Mouse (Mus musculus): ENCODE data around the gene Spindoc. TPM values are rescaled to one million over a fixed set of nuclear protein-coding genes. Genes with fewer than 3 reads are reported as not detected.

The Spindoc gene
- polyA plus RNA-seq, 1 experiment from 2014 or later: 51.7 TPM

DNA sequence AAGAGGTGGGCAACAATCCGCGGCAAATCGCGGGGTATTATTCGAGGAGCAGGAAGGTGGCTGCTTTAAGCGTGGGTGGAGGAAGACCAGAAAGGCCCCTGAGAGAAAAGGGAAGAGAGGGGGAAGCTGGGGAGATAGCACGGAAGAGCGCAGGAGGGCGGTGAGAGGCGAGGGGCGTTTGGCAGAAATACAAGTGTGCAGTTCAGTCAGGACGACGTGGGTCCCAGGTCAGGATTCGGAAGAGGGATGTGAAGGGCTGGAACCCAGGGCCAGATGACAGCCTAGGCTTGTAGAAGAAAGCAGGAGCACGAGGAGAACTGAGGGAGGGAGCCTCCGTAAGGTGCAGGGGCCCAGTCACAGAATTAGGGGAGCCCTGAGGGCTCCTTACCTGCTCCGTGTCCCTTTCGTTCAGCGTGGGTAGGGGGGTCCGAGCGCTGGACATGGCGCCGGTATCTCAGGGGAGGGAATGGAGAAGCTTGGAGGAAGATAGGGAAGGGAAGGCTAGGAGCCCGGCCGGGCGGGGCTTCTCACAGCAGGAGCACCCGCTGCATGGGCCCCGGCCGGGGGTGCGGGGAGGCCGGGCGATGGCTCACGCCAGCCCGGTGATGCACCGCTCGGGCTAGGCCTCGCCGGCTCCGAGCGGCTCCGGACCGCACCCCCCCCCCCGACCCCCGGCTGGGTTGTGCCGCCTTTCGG is 41.9 kb downstream of the Spindoc start:
- Histone ChIP-seq H3K27ac (replicated peaks) (peak overlapping the region; percentile 93), H3K36me3 (peaks cover 9% of the 10 kb centered on the region; the same call in 1 of the 2 replicates), H3K4me3 (peak overlapping the region; percentile 92), H3K4me1 (peaks cover 47% of the 10 kb centered on the region), H3K27me3 (ENCODE audit: low read depth, poor library complexity, severe bottlenecking) (no peaks in the 10 kb centered on the region), H3K9me3 (replicated peaks) (no peaks in the 10 kb centered on the region)
- under 1% methylated on average over 37 of the region's 46 CpGs for WGBS
- no peak for DNase-seq (ENCODE audit: low spot score)

- Histone ChIP-seq H3K9me3 (replicated peaks) (no peaks in the 10 kb centered on the region), H3K27me3 (ENCODE audit: low read depth, poor library complexity, severe bottlenecking) (no peaks in the 10 kb centered on the region), H3K4me1 (peaks cover 45% of the 10 kb centered on the region), H3K27ac (replicated peaks) (peak overlapping the region; percentile 93), H3K4me3 (peak overlapping the region; percentile 92), H3K36me3 (peaks cover 9% of the 10 kb centered on the region; the same call in 1 of the 2 replicates)
- 2% methylated on average over 15 of the region's 15 CpGs for WGBS
- no peak for DNase-seq (ENCODE audit: low spot score)
Measured at GRCm38 (mm10) chr19:7340371-7340779, 42.4 kb downstream of the Spindoc start.

- Histone ChIP-seq H3K9me3 (replicated peaks) (no peaks in the 10 kb centered on the region), H3K4me1 (peaks cover 41% of the 10 kb centered on the region), H3K27me3 (ENCODE audit: low read depth, poor library complexity, severe bottlenecking) (no peaks in the 10 kb centered on the region), H3K27ac (replicated peaks) (no peak overlapping the region), H3K36me3 (peaks cover 9% of the 10 kb centered on the region; the same call in 1 of the 2 replicates), H3K4me3 (peak overlapping the region; percentile 92)
- DNase-seq (ENCODE audit: low spot score): no peak
- 56% methylated on average over 4 of the region's 4 CpGs for WGBS
Measured at GRCm38 (mm10) chr19:7339867-7340266, 42.9 kb downstream of the Spindoc start.

GRCm38 (mm10) chr19:7339026-7339425 is 43.8 kb downstream of the Spindoc start:
- peaks cover 11% of the 10 kb centered on the region for H3K36me3 ChIP-seq
- 76% methylated on average over 5 of the region's 5 CpGs for WGBS
- no peak overlapping the region for H3K27ac ChIP-seq (replicated peaks)
- H3K9me3 ChIP-seq (replicated peaks): no peaks in the 10 kb centered on the region
- H3K4me3 ChIP-seq: peak overlapping the region; percentile 92
- H3K4me1 ChIP-seq: peaks cover 41% of the 10 kb centered on the region
- DNase-seq (ENCODE audit: low spot score): no peak
- H3K27me3 ChIP-seq (ENCODE audit: low read depth, poor library complexity, severe bottlenecking): no peaks in the 10 kb centered on the region

DNA sequence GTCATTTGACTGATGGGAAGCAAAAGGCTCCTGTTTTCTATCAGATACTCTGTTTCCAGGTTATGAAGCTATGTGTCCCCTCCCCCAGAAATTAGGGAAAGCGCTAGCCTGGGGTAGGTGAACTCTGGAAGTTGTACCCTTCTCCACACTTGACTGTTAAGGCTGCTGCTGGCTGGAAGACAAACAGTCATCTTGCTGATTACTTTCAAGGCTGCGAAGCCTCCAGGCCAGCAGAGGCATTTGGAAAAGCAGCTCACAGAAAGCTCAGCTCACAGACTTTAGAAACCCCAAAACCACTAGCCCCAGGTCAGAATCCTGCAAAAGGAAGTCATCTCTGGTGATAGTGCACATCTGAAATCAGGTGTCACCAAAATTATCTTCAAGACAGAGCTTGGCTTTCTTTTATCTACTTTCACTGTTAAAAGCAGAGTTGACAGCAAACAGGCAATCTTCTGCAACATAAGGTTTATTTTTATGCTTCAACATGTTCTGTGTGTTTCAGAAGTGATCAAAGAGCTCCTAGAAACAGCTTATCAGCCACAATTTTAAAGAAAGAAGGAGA is 44.9 kb downstream of the Spindoc start:
- Histone ChIP-seq H3K27me3 (ENCODE audit: low read depth, poor library complexity, severe bottlenecking) (no peaks in the 10 kb centered on the region), H3K9me3 (replicated peaks) (no peaks in the 10 kb centered on the region), H3K4me1 (peaks cover 41% of the 10 kb centered on the region), H3K27ac (replicated peaks) (no peak overlapping the region), H3K36me3 (peaks cover 22% of the 10 kb centered on the region), H3K4me3 (no peak overlapping the region)
- DNase-seq (ENCODE audit: low spot score): no peak
- WGBS: 96% methylated on average over 2 of the region's 2 CpGs

GRCm38 (mm10) chr19:7335656-7336055 is 47.1 kb downstream of the Spindoc start:
- H3K27ac ChIP-seq (replicated peaks): no peak overlapping the region
- 89% methylated on average over 4 of the region's 4 CpGs for WGBS
- no peak overlapping the region for H3K4me3 ChIP-seq
- peaks cover 32% of the 10 kb centered on the region for H3K36me3 ChIP-seq
- H3K9me3 ChIP-seq (replicated peaks): no peaks in the 10 kb centered on the region
- no peak for DNase-seq (ENCODE audit: low spot score)
- H3K27me3 ChIP-seq (ENCODE audit: low read depth, poor library complexity, severe bottlenecking): no peaks in the 10 kb centered on the region
- H3K4me1 ChIP-seq: peaks cover 35% of the 10 kb centered on the region

DNA sequence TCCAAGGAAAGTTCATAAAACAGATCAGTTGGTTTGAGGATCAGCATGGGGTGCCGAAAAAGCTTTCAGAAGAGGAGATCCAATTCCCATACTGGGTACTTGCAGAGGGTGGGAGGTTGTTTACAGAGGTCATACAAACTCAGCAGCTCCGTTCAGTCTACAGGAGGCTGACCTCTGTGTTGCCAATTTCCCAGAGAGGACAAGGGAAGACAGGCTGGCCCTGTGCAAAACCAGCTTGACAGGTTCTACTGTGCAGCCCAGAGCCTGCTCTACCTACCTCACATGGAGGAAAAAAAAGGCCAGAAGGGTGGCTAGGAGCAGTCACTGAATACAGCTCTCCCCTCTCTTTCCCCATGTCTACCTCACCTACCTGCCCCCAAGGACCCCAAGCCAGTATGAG is 48.7 kb downstream of the Spindoc start:
- 76% methylated on average over 2 of the region's 2 CpGs for WGBS
- Histone ChIP-seq H3K27ac (replicated peaks) (no peak overlapping the region), H3K36me3 (peaks cover 44% of the 10 kb centered on the region), H3K4me1 (peaks cover 19% of the 10 kb centered on the region), H3K9me3 (replicated peaks) (no peaks in the 10 kb centered on the region), H3K4me3 (no peak overlapping the region), H3K27me3 (ENCODE audit: low read depth, poor library complexity, severe bottlenecking) (no peaks in the 10 kb centered on the region)
- no peak for DNase-seq (ENCODE audit: low spot score)

- peaks cover 14% of the 10 kb centered on the region for H3K36me3 ChIP-seq
- H3K27me3 ChIP-seq (ENCODE audit: low read depth, poor library complexity, severe bottlenecking): no peaks in the 10 kb centered on the region
- H3K4me3 ChIP-seq: no peak overlapping the region
- no peaks in the 10 kb centered on the region for H3K9me3 ChIP-seq (replicated peaks)
- no peaks in the 10 kb centered on the region for H3K4me1 ChIP-seq
- H3K27ac ChIP-seq (replicated peaks): no peak overlapping the region
- DNase-seq (ENCODE audit: low spot score): no peak
- 91% methylated on average over 3 of the region's 3 CpGs for WGBS
Measured at GRCm38 (mm10) chr19:7321391-7321790, 61.4 kb downstream of the Spindoc start.

DNA sequence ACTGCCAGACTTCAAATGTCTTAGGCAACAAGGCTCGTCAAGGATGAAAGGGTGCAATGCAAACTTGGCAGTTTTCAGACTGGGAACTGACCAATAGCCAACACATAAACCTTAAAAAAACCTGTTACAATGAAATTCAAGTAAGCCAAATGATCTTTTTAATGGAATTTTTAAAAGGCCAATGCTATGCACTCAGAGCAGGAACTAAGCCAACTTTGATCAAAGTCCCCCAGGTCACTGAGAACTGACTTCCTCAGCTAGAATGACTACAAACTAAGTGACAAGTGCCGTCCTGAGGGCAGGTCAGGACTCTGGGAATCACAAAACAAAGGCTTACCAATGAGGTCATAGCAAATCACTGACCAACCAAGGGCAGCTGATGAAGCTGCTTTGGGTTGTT is 62.6 kb downstream of the Spindoc start:
- H3K4me1 ChIP-seq: no peaks in the 10 kb centered on the region
- no peaks in the 10 kb centered on the region for H3K27me3 ChIP-seq (ENCODE audit: low read depth, poor library complexity, severe bottlenecking)
- H3K9me3 ChIP-seq (replicated peaks): no peaks in the 10 kb centered on the region
- no peak for DNase-seq (ENCODE audit: low spot score)
- no peak overlapping the region for H3K27ac ChIP-seq (replicated peaks)
- WGBS: 88% methylated on average over 2 of the region's 2 CpGs
- H3K36me3 ChIP-seq: peaks cover 10% of the 10 kb centered on the region; the same call in 1 of the 2 replicates
- no peak overlapping the region for H3K4me3 ChIP-seq

DNA sequence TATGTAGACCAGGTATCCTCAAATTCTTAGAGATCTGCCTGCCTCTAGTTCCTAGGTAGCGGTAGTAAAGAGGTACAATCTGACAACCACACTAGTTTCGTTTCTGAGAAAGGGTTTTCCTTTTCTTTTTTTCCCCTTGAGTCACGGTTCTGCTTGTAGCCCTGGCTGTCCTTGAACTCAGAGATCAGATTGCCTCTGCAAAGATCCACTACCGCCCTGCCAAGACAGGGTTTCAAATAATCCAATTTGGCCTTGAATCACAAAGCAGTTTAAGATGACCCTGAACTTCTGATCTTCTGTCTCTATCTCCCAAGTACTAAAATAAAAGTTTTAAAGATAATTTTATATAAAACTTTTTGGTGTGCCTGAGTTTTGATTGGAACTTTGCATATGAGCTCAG is 65.1 kb downstream of the Spindoc start:
- no peaks in the 10 kb centered on the region for H3K27me3 ChIP-seq (ENCODE audit: low read depth, poor library complexity, severe bottlenecking)
- no peak overlapping the region for H3K27ac ChIP-seq (replicated peaks)
- no peaks in the 10 kb centered on the region for H3K9me3 ChIP-seq (replicated peaks)
- no peak overlapping the region for H3K4me3 ChIP-seq
- WGBS: 92% methylated on average over 4 of the region's 4 CpGs
- no peak for DNase-seq (ENCODE audit: low spot score)
- no peaks in the 10 kb centered on the region for H3K4me1 ChIP-seq
- peaks cover 10% of the 10 kb centered on the region; the same call in 1 of the 2 replicates for H3K36me3 ChIP-seq

GRCm38 (mm10) chr19:7316822-7317221 is 66.0 kb downstream of the Spindoc start:
- WGBS: 89% methylated on average over 4 of the region's 4 CpGs

GRCm38 (mm10) chr19:7315587-7315984 is 67.2 kb downstream of the Spindoc start:
- H3K27ac ChIP-seq (replicated peaks): no peak overlapping the region
- H3K36me3 ChIP-seq: peaks cover 10% of the 10 kb centered on the region; the same call in 1 of the 2 replicates
- H3K9me3 ChIP-seq (replicated peaks): no peaks in the 10 kb centered on the region
- no peak for DNase-seq (ENCODE audit: low spot score)
- peaks cover 20% of the 10 kb centered on the region for H3K4me1 ChIP-seq
- H3K4me3 ChIP-seq: no peak overlapping the region
- WGBS: 92% methylated on average over 4 of the region's 4 CpGs
- no peaks in the 10 kb centered on the region for H3K27me3 ChIP-seq (ENCODE audit: low read depth, poor library complexity, severe bottlenecking)

More at GRCm38 (mm10) chr19:7316822-7317221, 66.0 kb downstream of the Spindoc start:
- Histone ChIP-seq H3K27me3 (ENCODE audit: low read depth, poor library complexity, severe bottlenecking) (no peaks in the 10 kb centered on the region), H3K27ac (replicated peaks) (no peak overlapping the region), H3K4me1 (peaks cover 8% of the 10 kb centered on the region), H3K9me3 (replicated peaks) (no peaks in the 10 kb centered on the region), H3K36me3 (peaks cover 10% of the 10 kb centered on the region; the same call in 1 of the 2 replicates), H3K4me3 (no peak overlapping the region)
- no peak for DNase-seq (ENCODE audit: low spot score)

- no peaks in the 10 kb centered on the region for H3K27me3 ChIP-seq (ENCODE audit: low read depth, poor library complexity, severe bottlenecking)
- DNase-seq (ENCODE audit: low spot score): no peak
- H3K36me3 ChIP-seq: peaks cover 10% of the 10 kb centered on the region; the same call in 1 of the 2 replicates
- no peak overlapping the region for H3K4me3 ChIP-seq
- 92% methylated on average over 8 of the region's 8 CpGs for WGBS
- H3K27ac ChIP-seq (replicated peaks): no peak overlapping the region
- peaks cover 25% of the 10 kb centered on the region for H3K4me1 ChIP-seq
- no peaks in the 10 kb centered on the region for H3K9me3 ChIP-seq (replicated peaks)
Measured at GRCm38 (mm10) chr19:7314976-7315586, 67.7 kb downstream of the Spindoc start.

All from midbrain, embryonic 10.5 days (tissue).